Mouse (Mus musculus) kidney, adult 8-10 months (tissue): ENCODE data around the gene Ccdc7a.

Experiments used
- DNase-seq, 2 experiments: peaks; one replicate each; pipeline ENCODE4 v3.0.0; 2022

The Ccdc7a gene

GRCm38 (mm10) chr8:128685507-128686428 is 379.5 kb downstream of the Ccdc7a start, which contains the start of gene Itgb1:
Gene Itgb1 (plus strand): TSS chr8:128685654.
- peak; percentile 92 to 93 for DNase-seq

GRCm38 (mm10) chr8:128684609-128685506 is 380.5 kb downstream of the Ccdc7a start:
- DNase-seq: no peak
